Mouse (Mus musculus) cerebellum, adult (tissue): Measurements from ENCODE around the gene Iqcn.
A peak's percentile ranks its signal among the peaks of the same experiment; 100 is the strongest.

Source experiments
- ATAC-seq: cut with Nextera tagmentation; 2 replicates; pipeline ENCODE4 v1.9.2; 2017; ENCODE audit warnings: mild to moderate bottlenecking, moderate library complexity, mixed read lengths; ENCODE audit not compliant: insufficient number of reproducible peaks, low FRiP score, low TSS enrichment

The Iqcn gene

GRCm38 (mm10) chr8:70677451-70678080, 25.7 kb upstream of the Iqcn start:
- ATAC-seq, result no peak

- no peak for ATAC-seq
Measured at GRCm38 (mm10) chr8:70678679-70679078, 24.6 kb upstream of the Iqcn start.

- ATAC-seq, result no peak
Measured at GRCm38 (mm10) chr8:70679404-70679803, 23.9 kb upstream of the Iqcn start.

- ATAC-seq, result no peak
Measured at GRCm38 (mm10) chr8:70680039-70680438, 23.2 kb upstream of the Iqcn start.

- ATAC-seq, result no peak
Measured at GRCm38 (mm10) chr8:70681410-70681809, 21.8 kb upstream of the Iqcn start.

- no peak for ATAC-seq
Measured at GRCm38 (mm10) chr8:70682193-70682592, 21.1 kb upstream of the Iqcn start.

- no peak for ATAC-seq
Measured at GRCm38 (mm10) chr8:70682692-70683091, 20.6 kb upstream of the Iqcn start.

- no peak for ATAC-seq
Measured at GRCm38 (mm10) chr8:70684291-70684690, 19.0 kb upstream of the Iqcn start.

- no peak for ATAC-seq
Measured at GRCm38 (mm10) chr8:70687576-70687975, 15.7 kb upstream of the Iqcn start.

- ATAC-seq, result no peak
Measured at GRCm38 (mm10) chr8:70688136-70688535, 15.1 kb upstream of the Iqcn start.

- ATAC-seq, result no peak
Measured at GRCm38 (mm10) chr8:70689892-70690390, 13.3 kb upstream of the Iqcn start.

- ATAC-seq, result no peak
Measured at GRCm38 (mm10) chr8:70691230-70691629, 12.0 kb upstream of the Iqcn start.

- ATAC-seq, result no peak
Measured at GRCm38 (mm10) chr8:70691727-70692231, 11.5 kb upstream of the Iqcn start.

GRCm38 (mm10) chr8:70693636-70694035, 9.6 kb upstream of the Iqcn start:
- no peak for ATAC-seq

- ATAC-seq, result no peak
Measured at GRCm38 (mm10) chr8:70695318-70696018, 7.8 kb upstream of the Iqcn start.

- ATAC-seq, result no peak
Measured at GRCm38 (mm10) chr8:70696019-70696885, 7.0 kb upstream of the Iqcn start.

- no peak for ATAC-seq
Measured at GRCm38 (mm10) chr8:70696946-70697345, 6.3 kb upstream of the Iqcn start.

GRCm38 (mm10) chr8:70697366-70698250, 5.6 kb upstream of the Iqcn start:
- no peak for ATAC-seq

GRCm38 (mm10) chr8:70698310-70699109, 4.7 kb upstream of the Iqcn start, which contains the start of gene Jund:
TSS of gene Jund (plus strand) at chr8:70698949.
- peak; percentile 62 for ATAC-seq
